ENCODE assay signal across 8 mouse cellular contexts in genomic region chr7:16738073-16738696, GRCm38 (mm10). TPM values are rescaled to one million over a fixed set of nuclear protein-coding genes. Genes with fewer than 3 reads are reported as not detected.
DNase-seq lines count a peak whose midpoint lies in the region; ATAC-seq and TF ChIP-seq lines count a peak whose summit lies in the region.

Gene Ap2s1, plus strand, starts transcription at chr7:16738410.

- H3K4me2 ChIP-seq in hindbrain, postnatal 0 days (ENCODE audit: low read depth, low read length), result peak within 1 kb of the TSS; percentile 97

- H3K4me1 ChIP-seq in hindbrain, postnatal 0 days (ENCODE audit: insufficient read depth, low read length), result peaks cover 7% of the 10 kb centered on the region

- H3K4me3 ChIP-seq in gastrocnemius, adult 2 months, result peak within 1 kb of the TSS; percentile 89
- peak within 1 kb of the TSS; percentile 85 for H3K4me3 ChIP-seq in hindbrain, postnatal 0 days (ENCODE audit: low read length)
- peak within 1 kb of the TSS; percentile 84 for H3K4me3 ChIP-seq in left cerebral cortex, adult 2 months

- H3K9ac ChIP-seq in hindbrain, postnatal 0 days (replicated peaks; ENCODE audit: low read length), result peak within 1 kb of the TSS; percentile 91

- no peaks in the 10 kb centered on the region for H3K27me3 ChIP-seq in hindbrain, postnatal 0 days (ENCODE audit: insufficient read depth, low read length)

- no peak for TF ChIP-seq CTCF in gastrocnemius, adult 2 months (IDR thresholded peaks at IDR 0.05)
- TF ChIP-seq CTCF in hindbrain, postnatal 0 days (IDR thresholded peaks at IDR 0.05; ENCODE audit: low read depth), result no peak
- TF ChIP-seq CTCF in left cerebral cortex, adult 2 months (IDR thresholded peaks at IDR 0.05), result no peak

- under 1% methylated on average over 34 of the region's 34 CpGs for WGBS in hindbrain, postnatal 0 days

- no peaks in the 10 kb centered on the region for H3K9me3 ChIP-seq in hindbrain, postnatal 0 days (ENCODE audit: low read length)

- DNase-seq in ZHBTc4 (ENCODE audit: low read depth, low spot score), result peak; percentile 99
- DNase-seq in gastrocnemius, adult 2 months, result peak; percentile 97
- peak; percentile 99 for DNase-seq in hindbrain, postnatal 0 days (ENCODE audit: low spot score)
- peak; percentile 96 to 98 for DNase-seq in left cerebral cortex, adult 2 months (ENCODE audit: extremely low spot score in 1 of 2, low spot score in 2 of 2)
- DNase-seq in right cerebral cortex, adult 2 months (ENCODE audit: low spot score in 2 of 2), result peak; percentile 99
- DNase-seq in urinary bladder, postnatal 14 days (ENCODE audit: low spot score), result peak; percentile 97

- intact Hi-C loops in gastrocnemius, adult 2 months (cut with DNase I), result no loop called here
- intact Hi-C loops in left cerebral cortex, adult 2 months (cut with DNase I), result no loop called here

- peaks cover 2% of the 10 kb centered on the region; the same call in 1 of the 2 replicates for H3K36me3 ChIP-seq in hindbrain, postnatal 0 days (ENCODE audit: insufficient read depth, low read length)

- peak; percentile 98 for ATAC-seq in common myeloid progenitor, adult 5-6 weeks (replicated peaks; ENCODE audit: low read depth, poor library complexity, severe bottlenecking)
- peak; percentile 96 for ATAC-seq in hindbrain, postnatal 0 days
- peak; percentile 99 for ATAC-seq in megakaryocyte, adult 5-6 weeks (ENCODE audit: poor library complexity, severe bottlenecking)

- peak within 1 kb of the TSS; percentile 91 for H3K27ac ChIP-seq in gastrocnemius, adult 2 months
- peak within 1 kb of the TSS; percentile 75 for H3K27ac ChIP-seq in hindbrain, postnatal 0 days
- H3K27ac ChIP-seq in left cerebral cortex, adult 2 months, result peak within 1 kb of the TSS; percentile 75

RNA-seq across cellular contexts. Expression of gene Ap2s1, which starts in this region (rescaled TPM):
- total RNA-seq in common myeloid progenitor, adult 5-6 weeks (2017), result 70.4 and 72.4 TPM in 2 replicates
- 10 to 100 TPM; 49.6 to 56.4 TPM for total RNA-seq in gastrocnemius, adult 2 months (2021)
- total RNA-seq in hindbrain, postnatal 0 days (2014; rRNA removed), result 556 and 619 TPM in 2 replicates
- polyA plus RNA-seq in hindbrain, postnatal 0 days (2015; fragmentation: Nextera tagmentation; extraction: Ambion mirVana), result 501 and 524 TPM in 2 replicates
- total RNA-seq in left cerebral cortex, adult 2 months (2021), result 100 to 1,000 TPM; 248 to 254 TPM
- 205 and 210 TPM in 2 replicates for total RNA-seq in megakaryocyte, adult 5-6 weeks (2015)
- 81.5 and 95.7 TPM in 2 replicates for total RNA-seq in megakaryocyte, adult 5-6 weeks (2017)

Comparison
In these comparisons a context has a peak if more than half of its experiments do, and no peak if none do; other contexts are left out.
1. Peak in every context shown above with its lines: DNase-seq, ATAC-seq, H3K4me3 ChIP-seq and H3K27ac ChIP-seq.